Mouse (Mus musculus) lung, adult 2 months (tissue): Measurements from ENCODE around the gene Eps15l1.

Source experiments
- CTCF ChIP-seq: fragments of 200-500 bp; IDR thresholded peaks from 2 replicates; pipeline ENCODE4 v1.5.1; 2011; ENCODE audit warnings: mild to moderate bottlenecking, low read length, control low read depth; ENCODE audit not compliant: insufficient read depth
- POLR2A ChIP-seq: fragments of 200-500 bp; IDR thresholded peaks from 2 replicates; pipeline ENCODE4 v1.6.1; 2011; ENCODE audit warnings: low read depth, mild to moderate bottlenecking, control low read depth, low read length, borderline replicate concordance; ENCODE audit errors: extremely low read depth

DNA sequence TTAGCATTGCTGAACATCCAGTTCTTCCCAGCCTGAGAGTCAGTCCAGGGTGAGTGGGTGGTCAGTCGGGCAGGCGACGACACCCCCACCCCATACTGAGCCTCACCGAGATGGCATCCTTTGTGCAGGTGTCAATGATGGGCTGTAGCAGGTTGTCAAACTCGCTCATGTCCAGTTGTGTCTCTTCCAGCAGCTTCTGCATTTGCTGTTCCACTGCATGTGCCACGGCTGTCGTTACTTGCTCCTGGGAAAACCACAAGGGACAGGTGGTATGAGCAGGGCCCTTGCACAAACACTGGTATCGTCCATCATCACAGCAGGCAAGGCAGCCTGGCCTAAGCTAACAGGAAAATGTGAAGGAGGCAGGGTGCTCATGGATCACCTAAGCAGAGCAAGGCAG lies 48.7 kb upstream of the Eps15l1 start:
- no peak for TF ChIP-seq CTCF
- TF ChIP-seq POLR2A, result no peak
